Mouse (Mus musculus) bone marrow macrophage, adult 2 months (primary cell): Measurements from ENCODE around the gene AU040320. TPM values are rescaled to one million over a fixed set of nuclear protein-coding genes. Genes with fewer than 3 reads are reported as not detected.
A peak's percentile ranks its signal among the peaks of the same experiment; 100 is the strongest.

Source experiments
- H3K27ac ChIP-seq: 2 replicates; pipeline ENCODE4 v1.5.1; 2012; ENCODE audit warnings: low read depth, low read length; ENCODE audit not compliant: insufficient read depth
- H3K4me1 ChIP-seq: 2 replicates; pipeline ENCODE4 v1.6.1; 2012; ENCODE audit warnings: low read length; ENCODE audit not compliant: control insufficient read depth, insufficient read depth
- H3K4me3 ChIP-seq: 2 replicates; pipeline ENCODE4 v1.5.1; 2012; ENCODE audit warnings: mild to moderate bottlenecking, low read length, moderate library complexity; ENCODE audit not compliant: insufficient read depth
- CTCF ChIP-seq: IDR thresholded peaks from 2 replicates; pipeline ENCODE4 v1.5.1; 2012; ENCODE audit warnings: low read depth, mild to moderate bottlenecking, low read length, moderate library complexity
- POLR2A ChIP-seq: IDR thresholded peaks from 2 replicates; pipeline ENCODE4 v1.6.1; 2012; ENCODE audit warnings: mild to moderate bottlenecking, low read depth, low read length, borderline replicate concordance
- polyA plus RNA-seq: library from polyadenylated mRNA; stranded (reverse); fragments of >200 nt; gene quantifications from 2 replicates; pipeline ENCODE4 v1.2.4, GENCODE M21; 2012; ENCODE audit not compliant: missing spikeins, insufficient read depth, insufficient read length

The AU040320 gene
- polyA plus RNA-seq, 1 experiment, result 25.3 TPM

GRCm38 (mm10) chr4:126750046-126750683 is 3.2 kb upstream of the AU040320 start:
- Histone ChIP-seq H3K4me1 (no peaks in the 10 kb centered on the region), H3K27ac (no peak overlapping the region), H3K4me3 (no peak overlapping the region)
- no peak for TF ChIP-seq CTCF
- TF ChIP-seq POLR2A, result no peak

GRCm38 (mm10) chr4:126750863-126751555 is 2.3 kb upstream of the AU040320 start:
- no peak overlapping the region for H3K27ac ChIP-seq
- no peaks in the 10 kb centered on the region for H3K4me1 ChIP-seq
- no peak overlapping the region for H3K4me3 ChIP-seq
- TF ChIP-seq CTCF (no peak), POLR2A (no peak)

GRCm38 (mm10) chr4:126751556-126752023 is 1.8 kb upstream of the AU040320 start:
- Histone ChIP-seq H3K4me3 (no peak overlapping the region), H3K4me1 (no peaks in the 10 kb centered on the region), H3K27ac (no peak overlapping the region)
- TF ChIP-seq POLR2A (no peak), CTCF (no peak)

GRCm38 (mm10) chr4:126752024-126752607 is 1.2 kb upstream of the AU040320 start:
- Histone ChIP-seq H3K27ac (no peak overlapping the region), H3K4me1 (no peaks in the 10 kb centered on the region), H3K4me3 (peak overlapping the region; percentile 94)
- TF ChIP-seq POLR2A (no peak), CTCF (no peak)

- TF ChIP-seq CTCF (no peak), POLR2A (no peak)
- Histone ChIP-seq H3K4me3 (peak overlapping the region; percentile 94), H3K4me1 (no peaks in the 10 kb centered on the region), H3K27ac (no peak overlapping the region)
These were observed 669 bp upstream of the AU040320 start for GRCm38 (mm10) chr4:126752608-126753141.

GRCm38 (mm10) chr4:126754231-126754611 is 877 bp downstream of the AU040320 start:
- no peak for TF ChIP-seq POLR2A

GRCm38 (mm10) chr4:126754736-126755374 is 1.5 kb downstream of the AU040320 start:
- H3K4me3 ChIP-seq, result no peak overlapping the region

More at GRCm38 (mm10) chr4:126754231-126754611, 877 bp downstream of the AU040320 start:
- peak overlapping the region; percentile 94 for H3K4me3 ChIP-seq
- H3K4me1 ChIP-seq, result peaks cover 3% of the 10 kb centered on the region
- H3K27ac ChIP-seq, result peak overlapping the region; percentile 47

GRCm38 (mm10) chr4:126756766-126757165 is 3.4 kb downstream of the AU040320 start:
- TF ChIP-seq POLR2A (no peak), CTCF (no peak)
- Histone ChIP-seq H3K27ac (no peak overlapping the region), H3K4me3 (no peak overlapping the region), H3K4me1 (peaks cover 6% of the 10 kb centered on the region)

More at GRCm38 (mm10) chr4:126754736-126755374, 1.5 kb downstream of the AU040320 start:
- no peak overlapping the region for H3K27ac ChIP-seq
- H3K4me1 ChIP-seq, result peaks cover 6% of the 10 kb centered on the region
- no peak for TF ChIP-seq POLR2A
- no peak for TF ChIP-seq CTCF

GRCm38 (mm10) chr4:126758299-126758698 is 5.0 kb downstream of the AU040320 start:
- TF ChIP-seq POLR2A (no peak), CTCF (no peak)
- Histone ChIP-seq H3K27ac (no peak overlapping the region), H3K4me1 (peaks cover 6% of the 10 kb centered on the region), H3K4me3 (no peak overlapping the region)
